Mouse (Mus musculus): ENCODE data around the gene Htr3a.

DNA sequence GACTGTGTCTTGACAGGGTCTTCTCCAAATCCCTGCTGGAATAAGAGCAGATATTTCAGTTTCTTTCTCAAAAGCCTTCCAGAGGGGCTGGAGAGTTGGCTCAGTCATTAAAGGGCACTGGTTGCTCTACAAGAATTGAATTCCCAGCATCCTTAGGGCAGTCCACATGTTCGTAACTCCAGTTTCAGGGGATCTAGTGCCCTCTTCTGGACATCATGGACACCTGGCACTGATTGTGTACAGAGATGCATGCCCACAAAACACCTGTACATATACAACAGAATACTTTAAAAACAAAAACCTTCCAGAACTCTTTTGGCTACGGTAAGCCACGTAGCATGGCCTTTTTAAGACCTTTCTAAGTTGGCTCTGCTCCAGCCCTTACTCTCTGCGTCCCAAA lies 54.7 kb downstream of the Htr3a start:
- TF ChIP-seq CTCF (IDR thresholded peaks at IDR 0.05; ENCODE audit: borderline replicate concordance, control insufficient read depth, extremely low read depth, insufficient read depth, low read length, poor library complexity), result no peak
- TF ChIP-seq POLR2A (IDR thresholded peaks at IDR 0.05; ENCODE audit: control insufficient read depth, extremely low read depth, insufficient read depth, low read length, poor library complexity), result no peak
